Mouse (Mus musculus) megakaryocyte, embryonic 14.5 days (primary cell): ENCODE results near the gene Dusp1. TPM values are rescaled to one million over a fixed set of nuclear protein-coding genes. Genes with fewer than 3 reads are reported as not detected.

ENCODE experiments used
- H3K27me3 ChIP-seq: replicated peaks from 2 replicates; pipeline ENCODE3; 2012; ENCODE audit warnings: inconsistent platforms
- H3K36me3 ChIP-seq: replicated peaks from 2 replicates; pipeline ENCODE3; 2012; ENCODE audit warnings: low read length, inconsistent platforms, mixed read lengths
- H3K4me1 ChIP-seq: 2 replicates; pipeline ENCODE4 v1.6.1; 2012; ENCODE audit warnings: inconsistent platforms
- H3K4me3 ChIP-seq: replicated peaks from 2 replicates; pipeline ENCODE3; 2012; ENCODE audit warnings: moderate library complexity, mild to moderate bottlenecking, inconsistent platforms
- H3K9me3 ChIP-seq: 2 replicates; pipeline ENCODE4 v1.6.1; 2012; ENCODE audit warnings: inconsistent platforms
- FLI1 ChIP-seq: IDR thresholded peaks from 2 replicates; pipeline ENCODE4 v1.6.1; 2012; ENCODE audit warnings: low read length, inconsistent platforms, mixed read lengths
- GATA1 ChIP-seq: IDR thresholded peaks from 3 replicates; pipeline ENCODE4 v1.6.1; 2012; ENCODE audit warnings: mixed read lengths, low read length, inconsistent platforms, borderline replicate concordance
- polyA plus RNA-seq: library from polyadenylated mRNA; stranded (reverse); fragments of >175 nt; gene quantifications from 2 replicates; pipeline ENCODE4 v1.2.3, GENCODE M21; 2012; ENCODE audit warnings: low replicate concordance; ENCODE audit not compliant: insufficient read depth

Gene Dusp1
- polyA plus RNA-seq: 11.6 and 65.1 TPM in 2 replicates

GRCm38 (mm10) chr17:26561651-26562181 lies at the start of gene Dusp1:
Gene Dusp1, minus strand, starts transcription at chr17:26562128.
- H3K4me3 ChIP-seq: peak within 1 kb of the TSS; percentile 99
- peaks cover 8% of the 10 kb centered on the region for H3K9me3 ChIP-seq
- peaks cover 72% of the 10 kb centered on the region for H3K4me1 ChIP-seq
- TF ChIP-seq GATA1 (no peak), FLI1 (no peak)
- peaks cover under 1% of the 10 kb centered on the region for H3K27me3 ChIP-seq
- H3K36me3 ChIP-seq: peaks cover 34% of the 10 kb centered on the region

DNA sequence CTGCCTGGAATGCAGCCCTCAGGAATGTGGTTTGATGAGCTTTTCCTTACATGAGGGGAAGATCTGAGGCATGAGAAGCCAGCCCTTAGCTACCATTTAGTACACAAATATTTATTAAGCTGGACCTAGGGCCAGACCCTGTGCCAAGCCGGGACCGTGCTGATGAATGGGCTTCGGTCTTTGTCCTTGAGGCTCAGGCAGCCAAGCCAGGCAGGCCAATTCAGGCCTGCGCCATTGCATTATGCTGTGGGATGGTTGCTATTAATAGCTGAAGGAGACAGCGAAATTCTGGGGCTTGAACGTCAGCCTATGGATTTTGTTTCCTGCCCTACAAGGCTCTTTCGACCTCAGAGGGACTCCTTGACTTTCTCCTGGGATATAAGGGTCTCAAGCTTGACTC lies 49.4 kb upstream of the Dusp1 start:
- Histone ChIP-seq H3K36me3 (peaks cover 84% of the 10 kb centered on the region), H3K27me3 (no peaks in the 10 kb centered on the region), H3K4me3 (no peak overlapping the region), H3K4me1 (peaks cover 70% of the 10 kb centered on the region), H3K9me3 (no peaks in the 10 kb centered on the region)
- TF ChIP-seq FLI1 (no peak), GATA1 (no peak)

DNA sequence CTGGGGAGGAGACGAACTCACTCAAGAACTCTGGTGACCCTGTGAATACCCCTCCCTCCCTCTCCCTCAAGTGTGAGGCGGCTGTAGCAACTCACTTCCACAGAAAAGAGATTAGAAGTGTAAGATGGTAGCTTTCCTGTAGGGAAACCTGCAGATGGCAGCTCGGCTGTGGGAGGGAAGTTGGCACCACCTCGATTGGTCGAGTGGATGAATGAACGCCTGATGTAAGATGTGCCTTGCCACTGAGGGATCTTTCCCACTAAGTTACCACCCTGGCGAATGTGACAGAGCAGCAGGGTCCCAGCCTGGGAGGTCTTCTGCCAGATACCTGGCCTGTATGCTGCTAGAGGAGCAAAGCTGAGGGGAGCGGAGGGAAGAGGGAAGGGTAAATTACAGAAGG lies 47.9 kb upstream of the Dusp1 start:
- H3K9me3 ChIP-seq: no peaks in the 10 kb centered on the region
- H3K27me3 ChIP-seq: no peaks in the 10 kb centered on the region
- no peak for TF ChIP-seq GATA1
- no peak for TF ChIP-seq FLI1
- no peak overlapping the region for H3K4me3 ChIP-seq
- peaks cover 77% of the 10 kb centered on the region for H3K36me3 ChIP-seq
- H3K4me1 ChIP-seq: peaks cover 81% of the 10 kb centered on the region

DNA sequence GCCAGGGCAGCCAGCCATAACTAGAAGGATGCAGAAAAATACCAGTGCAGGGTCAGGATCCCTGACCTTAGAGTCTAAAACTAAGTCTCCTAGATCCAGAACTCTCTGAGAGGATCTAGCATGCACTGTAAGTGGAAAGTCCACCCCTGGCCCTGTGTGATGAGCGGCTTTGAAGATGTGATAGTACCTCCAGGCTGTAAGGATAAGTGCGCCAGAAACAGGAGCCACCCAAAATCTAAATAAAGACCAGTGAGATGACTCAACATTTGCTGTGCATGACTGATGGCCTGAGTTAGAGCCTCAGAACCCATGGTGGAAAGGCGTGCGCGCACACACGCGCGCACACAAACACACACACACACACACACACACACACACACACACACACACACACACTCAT lies 46.9 kb upstream of the Dusp1 start:
- Histone ChIP-seq H3K9me3 (no peaks in the 10 kb centered on the region), H3K27me3 (no peaks in the 10 kb centered on the region), H3K4me3 (no peak overlapping the region), H3K4me1 (peaks cover 81% of the 10 kb centered on the region), H3K36me3 (peaks cover 68% of the 10 kb centered on the region)
- TF ChIP-seq GATA1 (no peak), FLI1 (no peak)

GRCm38 (mm10) chr17:26608348-26608747 lies 46.4 kb upstream of the Dusp1 start:
- Histone ChIP-seq H3K4me1 (peaks cover 81% of the 10 kb centered on the region), H3K27me3 (no peaks in the 10 kb centered on the region), H3K4me3 (no peak overlapping the region), H3K9me3 (no peaks in the 10 kb centered on the region), H3K36me3 (peaks cover 68% of the 10 kb centered on the region)
- TF ChIP-seq GATA1: no peak
- no peak for TF ChIP-seq FLI1

DNA sequence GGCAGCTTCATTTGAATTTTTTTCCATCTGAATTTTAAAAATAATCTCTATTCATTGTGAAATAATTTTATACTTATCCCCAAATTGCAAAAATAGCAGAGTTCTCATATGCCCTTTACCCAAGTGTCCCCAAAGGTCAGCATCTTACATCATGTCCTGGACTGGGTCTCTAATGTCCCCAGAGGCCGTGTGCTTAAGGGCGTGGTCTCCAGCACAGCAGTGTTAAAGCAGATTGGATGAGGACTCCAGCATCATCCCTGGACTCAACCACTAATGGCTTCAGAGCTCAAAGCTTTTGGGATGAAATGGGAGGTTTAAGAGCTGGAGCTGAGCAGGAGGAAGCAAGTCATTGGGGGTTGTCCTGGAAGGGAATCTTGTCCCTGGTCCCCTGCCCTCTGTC lies 44.6 kb upstream of the Dusp1 start:
- peaks cover 57% of the 10 kb centered on the region for H3K36me3 ChIP-seq
- no peaks in the 10 kb centered on the region for H3K9me3 ChIP-seq
- TF ChIP-seq GATA1 (no peak), FLI1 (no peak)
- no peaks in the 10 kb centered on the region for H3K27me3 ChIP-seq
- no peak overlapping the region for H3K4me3 ChIP-seq
- peaks cover 91% of the 10 kb centered on the region for H3K4me1 ChIP-seq

DNA sequence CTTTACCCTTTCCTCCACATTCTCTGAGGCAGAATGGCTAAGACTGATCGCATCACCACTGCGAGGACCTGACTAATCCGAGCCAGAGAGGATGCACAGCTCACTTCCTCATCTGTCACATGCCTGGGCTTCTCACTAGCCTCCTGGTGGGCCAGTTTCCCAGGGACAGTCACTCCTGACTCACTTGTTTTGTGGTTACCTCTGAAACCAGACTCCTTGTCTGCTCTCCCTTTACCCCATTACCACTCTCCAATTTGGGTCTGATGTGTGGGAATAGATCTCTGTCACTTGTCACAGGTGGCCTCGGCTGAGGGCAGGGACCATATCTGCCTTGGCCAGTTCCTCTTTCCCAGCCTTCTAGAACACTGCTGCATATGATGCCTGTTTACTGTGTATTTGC lies 43.7 kb upstream of the Dusp1 start:
- peaks cover 91% of the 10 kb centered on the region for H3K4me1 ChIP-seq
- H3K36me3 ChIP-seq: peaks cover 52% of the 10 kb centered on the region
- TF ChIP-seq FLI1 (no peak), GATA1 (no peak)
- no peaks in the 10 kb centered on the region for H3K9me3 ChIP-seq
- no peaks in the 10 kb centered on the region for H3K27me3 ChIP-seq
- peak overlapping the region; percentile 51 for H3K4me3 ChIP-seq

DNA sequence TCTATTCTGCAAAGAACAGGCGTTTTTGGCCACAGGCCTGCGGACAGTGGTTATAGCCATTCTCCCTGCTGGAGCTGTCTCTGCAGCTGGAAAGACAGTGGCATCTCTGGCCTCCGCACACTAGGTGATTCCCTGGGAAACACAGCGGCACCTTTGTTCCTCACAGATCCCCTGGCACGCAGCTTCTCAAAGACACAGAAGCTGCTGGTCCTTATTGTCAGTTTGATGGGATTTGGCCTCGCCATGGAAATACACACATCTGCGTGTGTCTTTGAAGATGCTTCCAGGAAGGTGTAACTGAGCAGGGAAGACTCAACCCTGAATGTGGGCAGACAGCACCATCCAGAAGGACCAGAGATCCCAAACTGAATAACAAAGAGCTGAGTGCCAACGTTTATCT lies 41.4 kb upstream of the Dusp1 start:
- H3K9me3 ChIP-seq: no peaks in the 10 kb centered on the region
- H3K36me3 ChIP-seq: peaks cover 37% of the 10 kb centered on the region
- TF ChIP-seq FLI1: no peak
- TF ChIP-seq GATA1: no peak
- no peaks in the 10 kb centered on the region for H3K27me3 ChIP-seq
- H3K4me3 ChIP-seq: no peak overlapping the region
- peaks cover 96% of the 10 kb centered on the region for H3K4me1 ChIP-seq

DNA sequence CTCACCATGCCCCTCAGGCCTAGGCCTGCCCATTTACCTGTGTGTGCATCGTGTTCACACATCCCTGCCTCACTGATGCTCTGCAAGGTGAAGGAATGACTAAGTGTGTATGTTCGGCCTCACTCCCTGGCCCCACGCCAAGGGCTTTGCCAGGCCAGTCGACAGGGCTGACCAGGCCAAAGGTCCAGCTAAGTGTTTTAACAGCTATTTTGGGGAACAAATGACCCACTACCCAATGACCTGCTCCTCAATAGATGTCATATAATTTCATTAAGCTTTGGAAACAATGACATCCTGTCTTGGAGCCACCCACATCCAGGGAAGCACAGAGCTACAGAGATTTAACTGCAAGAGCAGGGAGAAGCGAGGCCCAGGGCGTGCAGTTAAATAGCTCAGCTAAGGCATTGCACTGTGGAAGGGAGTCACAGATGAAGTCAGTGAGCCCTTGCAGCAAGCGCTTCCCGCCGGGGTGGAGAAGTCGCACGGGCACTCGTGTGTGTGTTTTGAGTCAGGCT lies 40.5 kb upstream of the Dusp1 start:
- TF ChIP-seq FLI1: no peak
- TF ChIP-seq GATA1: no peak
- H3K9me3 ChIP-seq: no peaks in the 10 kb centered on the region
- H3K4me3 ChIP-seq: peak overlapping the region; percentile 53
- no peaks in the 10 kb centered on the region for H3K27me3 ChIP-seq
- peaks cover 96% of the 10 kb centered on the region for H3K4me1 ChIP-seq
- peaks cover 30% of the 10 kb centered on the region for H3K36me3 ChIP-seq

DNA sequence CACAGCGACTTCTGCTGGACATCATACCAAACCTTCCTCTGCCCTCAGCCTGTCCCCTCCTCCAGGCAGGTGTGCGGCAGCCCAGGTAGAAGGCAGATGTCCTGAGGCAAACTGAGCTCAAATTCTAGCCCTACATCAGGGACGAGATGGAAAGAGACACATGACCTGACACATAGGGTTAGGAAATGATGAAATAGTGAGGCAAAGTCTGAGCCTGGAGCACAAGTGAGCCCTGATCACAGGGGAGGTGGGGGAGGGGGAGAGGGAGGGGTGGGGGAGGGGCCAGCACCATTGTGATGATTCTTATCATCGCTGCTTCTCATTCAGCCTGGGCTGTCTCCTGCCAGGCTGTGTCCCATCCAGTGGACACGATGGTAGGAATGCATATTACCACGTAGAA lies 40.0 kb upstream of the Dusp1 start:
- peaks cover 29% of the 10 kb centered on the region for H3K36me3 ChIP-seq
- H3K27me3 ChIP-seq: no peaks in the 10 kb centered on the region
- TF ChIP-seq FLI1 (no peak), GATA1 (no peak)
- peaks cover 98% of the 10 kb centered on the region for H3K4me1 ChIP-seq
- peak overlapping the region; percentile 62 for H3K4me3 ChIP-seq
- H3K9me3 ChIP-seq: no peaks in the 10 kb centered on the region

GRCm38 (mm10) chr17:26601514-26601913 lies 39.6 kb upstream of the Dusp1 start:
- Histone ChIP-seq H3K9me3 (no peaks in the 10 kb centered on the region), H3K4me1 (peaks cover 98% of the 10 kb centered on the region), H3K27me3 (no peaks in the 10 kb centered on the region), H3K36me3 (peaks cover 27% of the 10 kb centered on the region), H3K4me3 (peak overlapping the region; percentile 62)
- no peak for TF ChIP-seq FLI1
- no peak for TF ChIP-seq GATA1
